In the genomic region with DNA sequence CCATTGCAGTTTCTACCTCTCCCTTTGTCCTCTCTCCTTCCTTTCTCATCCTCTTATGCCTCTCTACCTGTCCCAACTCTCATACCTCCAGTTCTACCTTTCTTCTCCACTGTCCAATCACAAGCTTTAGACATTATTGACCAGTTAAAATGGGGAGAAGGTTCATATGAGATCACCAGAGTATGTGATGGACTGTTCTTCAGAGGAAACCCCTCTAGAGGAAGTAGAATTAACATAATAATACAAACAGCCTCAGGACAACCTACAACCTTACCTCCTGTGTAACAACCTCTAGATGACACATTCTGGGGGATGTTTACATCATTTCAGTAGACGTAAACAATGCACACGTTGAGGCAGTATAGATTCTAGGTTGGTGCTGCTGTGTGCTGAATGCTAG, we compare ENCODE assay signal across 25 mouse cellular contexts.
DNase-seq lines count a peak whose midpoint lies in the region; TF ChIP-seq lines count a peak whose summit lies in the region.
"Had no signal": no experiment of that assay in that cellular context is flagged by ENCODE, and none has a peak within 500 bp of the region (broad histone marks: within the 10 kb centered on the region; RNA-seq: fewer than 3 reads in every experiment).

No protein-coding gene starts in this region.

- H3K4me3 ChIP-seq in E14TG2a.4 (replicated peaks; ENCODE audit: low read length): peak overlapping the region; percentile 86
- H3K4me3 ChIP-seq: embryonic facial prominence, embryonic 13.5 days; embryonic facial prominence, embryonic 15.5 days; erythroblast, embryonic 14.5 days; forebrain, embryonic 10.5 days; forebrain, embryonic 12.5 days had no signal

- no peaks in the 10 kb centered on the region for H3K27me3 ChIP-seq in E14TG2a.4 (ENCODE audit: insufficient read depth, low read length)
- H3K27me3 ChIP-seq: CH12.LX; embryonic facial prominence, embryonic 13.5 days; embryonic facial prominence, embryonic 15.5 days; forebrain, embryonic 12.5 days; Patski had no signal

- DNase-seq in ES-CJ7 (ENCODE audit: low read depth, low spot score) (peak; percentile 82), R1 (ENCODE audit: low read depth, low spot score) (peak; percentile 86)
- DNase-seq in spleen, postnatal 14 days (ENCODE audit: low spot score in 2 of 2): no peak
- no peak for DNase-seq in thymus, postnatal 36 days
- no peak for DNase-seq in frontal cortex, postnatal 36 days (ENCODE audit: low spot score in 2 of 2)
- DNase-seq: adrenal gland, adult 8-10 months; adrenal gland, postnatal 25 days; B cell, adult 2 months; cerebellum, adult 11 months; cerebellum, adult 18-20 months; cerebellum, adult 8-10 months; cerebellum, adult 9-11 months; cerebellum, postnatal 14 days; cerebellum, postnatal 36 days; embryo, embryonic 11 days; forebrain, postnatal 0 days had no signal

- no peaks in the 10 kb centered on the region for H3K9me3 ChIP-seq in E14TG2a.4 (ENCODE audit: low read length)
- H3K9me3 ChIP-seq: embryonic facial prominence, embryonic 13.5 days; embryonic facial prominence, embryonic 15.5 days; forebrain, embryonic 10.5 days; forebrain, embryonic 12.5 days; G1E had no signal

- no peak for TF ChIP-seq CTCF in E14TG2a.4 (conservative IDR thresholded peaks at IDR 0.05; ENCODE audit: low read length)

- peaks cover 21% of the 10 kb centered on the region for H3K4me1 ChIP-seq in E14TG2a.4 (replicated peaks; ENCODE audit: low read depth, low read length)
- H3K4me1 ChIP-seq: embryonic facial prominence, embryonic 13.5 days; embryonic facial prominence, embryonic 15.5 days; forebrain, embryonic 10.5 days; forebrain, embryonic 12.5 days had no signal

- H3K36me3 ChIP-seq in E14TG2a.4 (ENCODE audit: insufficient read depth, low read length): no peaks in the 10 kb centered on the region
- H3K36me3 ChIP-seq: embryonic facial prominence, embryonic 13.5 days; embryonic facial prominence, embryonic 15.5 days; forebrain, embryonic 10.5 days; forebrain, embryonic 12.5 days; G1E had no signal

Comparison
In these comparisons a context has a peak if more than half of its experiments do, and no peak if none do; other contexts are left out.
1. DNase-seq: peak in ES-CJ7 (single experiment) and R1 (single experiment); none in spleen, postnatal 14 days (0 of 2), thymus, postnatal 36 days (0 of 2) and frontal cortex, postnatal 36 days (0 of 2).